Mouse (Mus musculus) G1E (cell line): ENCODE measurements at regions not wholly inside any gene's neighbourhood (a gene's known extent, or its start where the extent isn't known, plus 50 kb on each side); places are given as distances from the start of the nearest gene placed in this dataset.
A peak's percentile ranks its signal among the peaks of the same experiment; 100 is the strongest.

Experiments
- ATAC-seq: 2 replicates; pipeline ENCODE4 v1.8.0; 2016; ENCODE audit warnings: mild to moderate bottlenecking; ENCODE audit not compliant: insufficient number of reproducible peaks, poor library complexity, low FRiP score, severe bottlenecking; ENCODE audit errors: extremely low read depth
- DNase-seq: peaks from one replicate; pipeline ENCODE4 v3.0.0; 2012; ENCODE audit warnings: low spot score
- H3K27me3 ChIP-seq: 2 replicates; pipeline ENCODE4 v1.6.1; 2012; ENCODE audit warnings: mild to moderate bottlenecking, low read length, inconsistent platforms; ENCODE audit not compliant: insufficient read depth
- H3K36me3 ChIP-seq: replicated peaks from 2 replicates; pipeline ENCODE3; 2012; ENCODE audit warnings: mild to moderate bottlenecking, inconsistent platforms
- H3K4me1 ChIP-seq: 2 replicates; pipeline ENCODE4 v1.6.1; 2012; ENCODE audit warnings: low read depth, low read length, inconsistent platforms, mixed read lengths; ENCODE audit not compliant: insufficient read depth
- H3K4me3 ChIP-seq: 2 replicates; pipeline ENCODE4 v1.5.1; 2012; ENCODE audit warnings: low read depth, mild to moderate bottlenecking, inconsistent platforms, low read length, moderate library complexity, mixed read lengths
- H3K9me3 ChIP-seq: replicated peaks from 2 replicates; pipeline ENCODE4 v1.6.1; 2012; ENCODE audit warnings: inconsistent platforms
- CTCF ChIP-seq: IDR thresholded peaks from 2 replicates; pipeline ENCODE4 v1.5.1; 2012; ENCODE audit warnings: low read depth, low read length, inconsistent platforms, mixed read lengths
- GATA1 ChIP-seq: IDR thresholded peaks from 2 replicates; pipeline ENCODE4 v1.6.1; 2012; ENCODE audit warnings: borderline replicate concordance, low read length, inconsistent platforms, mixed read lengths
- GATA2 ChIP-seq: IDR thresholded peaks from 2 replicates; pipeline ENCODE4 v1.6.1; 2012; ENCODE audit warnings: low read depth, low read length, inconsistent platforms, borderline replicate concordance
- POLR2AphosphoS5 ChIP-seq: IDR thresholded peaks from 2 replicates; pipeline ENCODE4 v1.6.1; 2012; ENCODE audit warnings: low read depth, low read length, inconsistent platforms; ENCODE audit not compliant: insufficient replicate concordance
- TAL1 ChIP-seq: conservative IDR thresholded peaks from 2 replicates; pipeline ENCODE4 v1.6.1; 2012; ENCODE audit warnings: low read depth, low read length, inconsistent platforms, mixed read lengths

GRCm38 (mm10) chr11:24685545-24686467 lies 608.0 kb downstream of the Bcl11a start:
- no peak for DNase-seq
- ATAC-seq: no peak
- TF ChIP-seq GATA2 (no peak), TAL1 (no peak), GATA1 (no peak), CTCF (no peak), POLR2AphosphoS5 (no peak)

DNA sequence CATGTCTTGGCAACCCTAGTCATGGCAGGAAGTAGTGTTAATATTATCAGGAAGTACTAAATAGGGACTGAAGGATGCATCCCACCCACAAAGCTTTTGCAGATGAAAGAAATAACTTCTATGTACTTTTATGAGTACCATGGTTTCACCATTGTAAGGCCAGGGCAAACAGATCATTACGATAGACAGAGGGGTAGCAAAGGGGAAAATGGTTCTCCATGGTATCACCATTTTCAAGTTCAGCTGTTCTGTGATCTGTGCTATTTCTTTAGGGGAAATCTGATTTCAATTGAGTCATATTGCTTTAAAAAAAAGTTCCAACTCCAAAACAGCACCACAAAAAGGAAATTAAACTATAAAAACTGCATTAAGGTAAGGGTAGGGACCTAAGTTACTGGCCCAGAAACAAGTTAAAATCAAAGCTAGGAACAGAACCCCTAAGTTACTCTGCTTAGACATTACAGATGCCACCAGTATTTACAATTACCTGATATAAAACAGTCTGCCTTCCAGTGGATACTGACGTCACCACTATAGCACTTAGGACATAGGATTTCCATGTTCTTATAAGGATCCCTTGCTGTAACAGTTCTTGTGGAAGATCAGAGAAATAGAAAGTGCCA lies 610.4 kb downstream of the Bcl11a start:
- H3K4me3 ChIP-seq: no peak overlapping the region
- no peaks in the 10 kb centered on the region for H3K27me3 ChIP-seq
- TF ChIP-seq TAL1 (no peak), GATA2 (no peak), CTCF (no peak), GATA1 (no peak), POLR2AphosphoS5 (no peak)
- ATAC-seq (no peak), DNase-seq (no peak)
- no peaks in the 10 kb centered on the region for H3K36me3 ChIP-seq
- H3K9me3 ChIP-seq: no peaks in the 10 kb centered on the region
- no peaks in the 10 kb centered on the region for H3K4me1 ChIP-seq

More at GRCm38 (mm10) chr11:24685545-24686467, 608.0 kb downstream of the Bcl11a start:
- H3K4me3 ChIP-seq: no peak overlapping the region
- no peaks in the 10 kb centered on the region for H3K27me3 ChIP-seq
- no peaks in the 10 kb centered on the region for H3K4me1 ChIP-seq
- H3K36me3 ChIP-seq: no peaks in the 10 kb centered on the region
- H3K9me3 ChIP-seq: no peaks in the 10 kb centered on the region

DNA sequence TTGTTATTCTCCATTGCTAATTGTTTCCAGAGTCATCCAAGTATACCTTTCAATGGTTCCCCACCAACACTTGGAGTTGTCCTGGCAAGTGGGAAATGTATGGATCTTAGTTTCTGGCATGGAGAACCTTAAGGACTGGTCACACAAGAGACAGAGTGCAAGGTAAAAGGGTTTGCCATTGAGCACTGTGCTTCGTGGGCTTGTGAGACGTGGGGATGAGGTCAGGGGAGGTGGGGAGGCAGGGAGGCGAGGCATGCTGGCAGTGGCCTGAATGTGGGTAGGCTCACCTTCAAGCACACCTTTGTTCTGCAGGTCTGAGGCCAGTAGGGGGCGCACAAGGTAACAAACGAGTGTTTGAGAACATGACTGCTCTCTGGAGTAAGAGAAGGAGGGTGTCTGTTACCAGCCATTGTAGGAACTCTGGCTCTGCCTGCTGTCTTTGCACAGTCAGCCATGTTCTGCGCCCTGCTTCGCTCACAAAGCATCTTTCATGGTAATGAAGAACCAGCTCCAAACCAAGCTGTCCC lies 612.0 kb downstream of the Bcl11a start:
- DNase-seq: no peak
- Histone ChIP-seq H3K4me1 (no peaks in the 10 kb centered on the region), H3K27me3 (no peaks in the 10 kb centered on the region), H3K36me3 (no peaks in the 10 kb centered on the region), H3K4me3 (no peak overlapping the region), H3K9me3 (no peaks in the 10 kb centered on the region)
- ATAC-seq: no peak
- TF ChIP-seq GATA1 (no peak), TAL1 (no peak), POLR2AphosphoS5 (no peak), CTCF (peak; percentile 48), GATA2 (no peak)

- no peak for TF ChIP-seq GATA2
- TF ChIP-seq POLR2AphosphoS5: no peak
- TF ChIP-seq TAL1: no peak
- no peak for TF ChIP-seq GATA1
- no peak for TF ChIP-seq CTCF
- H3K4me3 ChIP-seq: no peak overlapping the region
- no peak for DNase-seq
- H3K36me3 ChIP-seq: no peaks in the 10 kb centered on the region
- H3K9me3 ChIP-seq: no peaks in the 10 kb centered on the region
- no peak for ATAC-seq
- H3K27me3 ChIP-seq: no peaks in the 10 kb centered on the region
- H3K4me1 ChIP-seq: no peaks in the 10 kb centered on the region
Measured at GRCm38 (mm10) chr11:24693926-24694325, 616.1 kb downstream of the Bcl11a start.

- DNase-seq: no peak
- TF ChIP-seq CTCF: no peak
- no peak for TF ChIP-seq POLR2AphosphoS5
- no peaks in the 10 kb centered on the region for H3K36me3 ChIP-seq
- no peaks in the 10 kb centered on the region for H3K27me3 ChIP-seq
- no peaks in the 10 kb centered on the region for H3K9me3 ChIP-seq
- ATAC-seq: no peak
- H3K4me1 ChIP-seq: no peaks in the 10 kb centered on the region
- no peak overlapping the region for H3K4me3 ChIP-seq
Measured at GRCm38 (mm10) chr11:24695010-24695720, 617.3 kb downstream of the Bcl11a start.

DNA sequence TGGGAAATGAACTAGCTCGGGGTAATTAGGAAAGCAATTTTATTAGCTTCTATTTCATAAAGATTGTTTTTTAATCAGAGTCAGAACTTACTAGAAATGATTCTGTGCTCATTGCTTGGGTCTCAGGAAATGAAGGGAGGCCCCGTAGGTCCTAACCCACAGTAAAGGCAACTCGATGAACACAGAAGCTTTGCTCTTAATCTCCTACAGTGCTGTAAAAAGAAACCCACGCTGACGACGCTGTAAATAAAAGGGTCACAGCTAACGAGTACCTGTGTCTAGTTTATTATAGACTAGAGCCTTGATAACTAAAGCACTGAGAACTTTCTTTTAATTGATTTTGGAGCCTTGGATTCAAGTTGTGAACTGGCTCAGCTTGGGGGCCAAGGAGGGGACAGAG lies 618.7 kb downstream of the Bcl11a start:
- TF ChIP-seq GATA1 (no peak), GATA2 (no peak), CTCF (no peak)
- Histone ChIP-seq H3K9me3 (no peaks in the 10 kb centered on the region), H3K27me3 (no peaks in the 10 kb centered on the region), H3K4me3 (no peak overlapping the region), H3K4me1 (no peaks in the 10 kb centered on the region), H3K36me3 (no peaks in the 10 kb centered on the region)
- DNase-seq: no peak
- no peak for ATAC-seq
